Comparison of ENCODE assay signal across 10 mouse cellular contexts in genomic region chr11:45472171-45472570, GRCm38 (mm10).
DNase-seq lines count a peak whose midpoint lies in the region; ATAC-seq and TF ChIP-seq lines count a peak whose summit lies in the region.
"Had no signal": no experiment of that assay in that cellular context is flagged by ENCODE, and none has a peak within 500 bp of the region (broad histone marks: within the 10 kb centered on the region; RNA-seq: fewer than 3 reads in every experiment).

No protein-coding gene starts in this region.

- no peaks in the 10 kb centered on the region for H3K4me1 ChIP-seq in hindbrain, postnatal 0 days (ENCODE audit: insufficient read depth, low read length)
- H3K4me1 ChIP-seq in hindbrain, embryonic 10.5 days (replicated peaks): 0 out of 2 replicates have a peak, but pooled peaks cover 10% of the 10 kb centered on the region

- TF ChIP-seq CTCF in hindbrain, postnatal 0 days (IDR thresholded peaks at IDR 0.05; ENCODE audit: low read depth): 0 out of 2 replicates have a peak, but pooled peaks have one; percentile 20

- no peak overlapping the region for H3K9ac ChIP-seq in hindbrain, postnatal 0 days (replicated peaks; ENCODE audit: low read length)

- ATAC-seq in hindbrain, postnatal 0 days: peak; percentile 94

- no peak overlapping the region for H3K4me2 ChIP-seq in hindbrain, postnatal 0 days (ENCODE audit: low read depth, low read length)

- H3K4me3 ChIP-seq in hindbrain, postnatal 0 days (ENCODE audit: low read length): no peak overlapping the region
- no peak overlapping the region for H3K4me3 ChIP-seq in hindbrain, embryonic 10.5 days
- H3K4me3 ChIP-seq: myocyte had no signal

- WGBS in hindbrain, postnatal 0 days: 47% methylated on average over 5 of the region's 5 CpGs
- 70% methylated on average over 5 of the region's 5 CpGs for WGBS in hindbrain, embryonic 10.5 days

- no peaks in the 10 kb centered on the region for H3K27me3 ChIP-seq in hindbrain, postnatal 0 days (ENCODE audit: insufficient read depth, low read length)
- H3K27me3 ChIP-seq in hindbrain, embryonic 10.5 days (ENCODE audit: insufficient read depth, poor library complexity, severe bottlenecking): no peaks in the 10 kb centered on the region

- H3K27ac ChIP-seq in hindbrain, postnatal 0 days: no peak overlapping the region
- H3K27ac ChIP-seq in hindbrain, embryonic 10.5 days: no peak overlapping the region

- no peaks in the 10 kb centered on the region for H3K9me3 ChIP-seq in hindbrain, postnatal 0 days (ENCODE audit: low read length)
- no peaks in the 10 kb centered on the region for H3K9me3 ChIP-seq in hindbrain, embryonic 10.5 days

- peak; percentile 18 for DNase-seq in adrenal gland, postnatal 14 days
- no peak for DNase-seq in adrenal gland, postnatal 36 days
- DNase-seq in hindbrain, postnatal 0 days (ENCODE audit: low spot score): peak; percentile 85
- DNase-seq in hindbrain, embryonic 10.5 days (ENCODE audit: low spot score): no peak
- DNase-seq in cerebellum, adult 9-10 months: peak; percentile 98
- peak; percentile 55 to 57 for DNase-seq in layer of hippocampus, postnatal 10 days (ENCODE audit: low spot score in 2 of 2)
- DNase-seq in yolk sac, embryonic 10.5 days (ENCODE audit: low spot score): no peak
- DNase-seq in heart, adult 18-20 months: no peak
- DNase-seq: thymus, postnatal 14 days had no signal

- no peaks in the 10 kb centered on the region for H3K36me3 ChIP-seq in hindbrain, postnatal 0 days (ENCODE audit: insufficient read depth, low read length)
- H3K36me3 ChIP-seq in hindbrain, embryonic 10.5 days: no peaks in the 10 kb centered on the region

Comparison
In these comparisons a context has a peak if more than half of its experiments do, and no peak if none do; other contexts are left out.
1. DNase-seq: peak in adrenal gland, postnatal 14 days (single experiment), hindbrain, postnatal 0 days (single experiment), cerebellum, adult 9-10 months (single experiment) and layer of hippocampus, postnatal 10 days (2 of 2); none in adrenal gland, postnatal 36 days (0 of 2), hindbrain, embryonic 10.5 days (single experiment), yolk sac, embryonic 10.5 days (single experiment) and heart, adult 18-20 months (0 of 2).